Mouse (Mus musculus): ENCODE results near the gene Fcgr2b. TPM values are rescaled to one million over a fixed set of nuclear protein-coding genes. Genes with fewer than 3 reads are reported as not detected.
"Not testable (repeated sequence)": the region's sequence is repeated elsewhere in the genome, so short reads cannot be mapped to it uniquely, and the experiment has no call there.

Fcgr2b gene
- 1 to 10 TPM; 7.6 to 8.3 TPM for total RNA-seq (2021)
- 4.0 and 4.2 TPM in 2 replicates for polyA plus RNA-seq (2012; rRNA removed)
- long read RNA-seq, partial matches to known transcripts, result 0 of 5 reads
- long read RNA-seq, other reads (novel, unspliced or antisense), result 0 of 5 reads

DNA sequence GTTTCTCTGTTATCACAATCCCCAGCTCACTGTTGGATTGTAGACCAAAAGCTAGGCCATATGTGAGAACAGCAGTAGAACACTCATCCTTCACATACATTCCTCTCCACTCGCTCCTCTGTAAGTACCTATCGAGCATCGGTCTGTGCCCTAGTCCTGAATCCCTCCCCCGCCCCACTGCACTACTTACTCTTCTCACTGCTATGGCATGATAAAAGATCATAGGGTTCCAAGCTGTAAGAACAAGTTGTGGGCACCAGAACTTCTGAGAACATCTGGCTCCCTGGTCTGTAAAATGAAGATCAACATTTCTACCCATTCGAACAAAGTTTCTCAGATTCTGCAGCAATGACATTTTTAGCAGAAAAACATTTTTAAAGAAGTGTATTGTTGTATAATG lies at the start of gene Fcgr2b:
Gene Fcgr2b, minus strand, starts transcription at position 101 of the 400 bp plus-strand sequence.
- no peak for DNase-seq

DNA sequence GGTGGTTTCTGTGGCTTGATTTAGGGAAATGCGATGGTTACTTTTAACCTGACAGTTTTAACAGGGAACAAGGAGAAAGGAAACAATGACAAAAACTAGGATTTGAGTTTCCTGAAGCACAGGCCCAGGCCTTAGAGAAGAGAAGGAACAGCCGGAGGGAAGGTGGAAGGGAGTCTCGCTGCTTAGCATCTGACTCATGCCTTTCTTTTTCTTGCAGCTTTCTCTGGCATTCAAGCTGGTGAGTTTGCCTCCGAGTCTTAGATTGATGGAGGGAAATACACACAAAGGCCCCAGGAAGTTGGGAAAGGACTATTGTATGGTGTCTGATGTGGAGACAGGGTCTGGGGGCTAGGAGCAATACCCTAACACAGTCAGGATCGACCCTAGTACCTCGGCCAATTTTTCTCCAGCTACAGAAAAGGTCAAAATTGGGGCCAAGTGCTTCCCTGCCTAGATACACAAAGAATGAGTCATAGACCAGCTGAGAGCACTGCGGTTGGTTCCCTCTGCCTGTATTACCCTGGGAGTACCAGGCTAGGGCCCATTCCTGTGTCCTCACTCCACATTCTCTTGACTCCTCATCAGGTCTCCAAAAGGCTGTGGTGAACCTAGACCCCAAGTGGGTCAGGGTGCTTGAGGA lies 43.1 kb upstream of the Fcgr2b start:
- DNase-seq, result peak; percentile 69

DNA sequence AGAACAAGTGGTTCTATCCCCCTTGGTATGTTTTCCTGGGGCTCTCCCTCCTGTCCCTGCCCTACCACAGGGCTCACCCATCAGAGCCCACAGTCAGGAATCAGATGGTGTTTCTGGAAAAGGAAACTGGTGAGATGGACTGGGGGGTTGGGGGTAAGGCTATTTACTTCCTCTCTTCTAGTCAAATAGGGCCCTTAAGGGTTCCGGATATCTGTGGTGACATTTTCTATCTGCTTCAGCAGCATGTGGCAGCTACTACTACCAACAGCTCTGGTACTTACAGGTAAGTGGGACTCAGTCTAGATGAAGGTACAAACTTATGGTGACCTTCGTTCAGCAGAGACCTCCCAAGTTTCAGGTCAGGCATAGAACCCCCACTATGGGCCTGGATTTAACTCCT lies 42.4 kb upstream of the Fcgr2b start, which contains the start of gene Fcgr4:
Gene Fcgr4, plus strand, starts transcription at position 184 of the 400 bp plus-strand sequence.
- DNase-seq, result no peak

DNA sequence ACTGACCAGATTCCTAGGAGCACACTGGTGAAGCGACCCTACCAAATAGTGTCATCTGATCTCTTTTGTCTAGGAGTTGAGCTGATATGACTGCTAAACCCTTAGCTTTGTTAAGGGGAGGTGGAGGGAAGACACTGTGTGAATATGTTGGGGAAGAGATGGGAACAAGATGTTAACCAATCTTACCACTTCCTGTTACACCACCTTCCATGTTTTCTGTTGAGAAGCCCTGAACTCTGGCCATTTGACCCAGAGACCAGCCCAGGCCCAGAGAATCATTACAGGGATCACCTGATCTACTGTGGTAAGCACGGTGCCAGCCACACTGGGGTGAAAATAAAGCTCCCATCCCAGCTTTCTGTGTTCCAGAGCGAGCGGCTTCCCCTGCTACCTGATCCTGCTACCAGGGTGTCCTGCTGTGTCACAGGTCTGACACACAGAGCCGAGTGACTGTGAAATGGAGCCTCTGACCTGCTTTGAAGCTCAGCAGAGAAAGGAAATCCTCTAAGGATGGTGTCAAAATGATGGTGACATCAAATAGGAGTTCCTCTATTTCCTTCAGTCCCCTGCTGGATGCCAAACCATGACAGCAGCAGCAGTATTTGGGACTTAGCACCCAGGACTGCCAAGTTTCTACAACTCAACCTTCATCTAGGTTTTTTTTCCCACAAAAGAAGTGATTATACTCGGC lies 41.3 kb upstream of the Fcgr2b start:
- no peak for DNase-seq

GRCm38 (mm10) chr1:171016676-171017356 lies 40.5 kb upstream of the Fcgr2b start:
- peak; percentile 45 for DNase-seq

GRCm38 (mm10) chr1:171011733-171012132 lies 35.4 kb upstream of the Fcgr2b start:
- DNase-seq, result no peak

GRCm38 (mm10) chr1:171006905-171007304 lies 30.6 kb upstream of the Fcgr2b start:
- no peak for DNase-seq

GRCm38 (mm10) chr1:171006335-171006734 lies 30.0 kb upstream of the Fcgr2b start:
- DNase-seq, result no peak

DNA sequence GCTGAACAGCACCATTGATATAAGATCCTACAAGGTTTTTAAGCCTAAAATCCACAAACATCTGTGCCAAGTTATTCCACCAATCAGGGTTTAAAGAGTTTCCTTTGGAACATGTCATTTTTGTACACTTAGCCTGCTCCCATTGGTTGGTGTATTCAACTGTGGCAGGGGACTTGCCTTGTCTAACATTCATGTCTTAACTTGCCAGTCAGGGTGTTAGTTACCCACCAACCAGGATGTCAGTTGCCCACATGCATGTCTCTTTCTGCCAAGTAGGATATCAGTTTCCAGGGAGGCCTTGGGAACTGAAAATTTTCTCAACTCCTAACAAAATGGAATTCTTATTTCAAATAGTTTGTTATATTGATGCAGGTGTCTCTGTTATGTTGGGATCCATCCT lies 29.2 kb upstream of the Fcgr2b start:
- DNase-seq, result no peak

- no peak for DNase-seq
Observed at GRCm38 (mm10) chr1:171005081-171005480, 28.7 kb upstream of the Fcgr2b start.

DNA sequence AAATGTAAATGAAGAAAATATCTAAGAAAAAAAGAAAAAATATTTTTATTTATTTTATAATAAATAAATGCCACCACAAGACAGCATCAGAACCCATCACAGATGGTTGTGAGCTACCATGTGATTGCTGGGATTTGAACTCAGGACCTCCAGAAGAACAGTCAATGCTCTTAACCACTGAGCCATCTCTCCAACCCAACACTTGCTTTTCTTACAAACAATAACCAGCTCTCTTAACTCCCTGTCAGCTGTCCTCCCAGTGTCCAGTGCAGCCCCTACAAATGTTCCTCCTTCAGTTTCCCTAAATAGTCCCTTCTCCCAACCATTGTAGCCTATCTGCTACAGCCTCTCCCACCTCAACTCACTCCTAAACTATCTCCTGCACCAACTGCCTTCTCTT lies 23.5 kb upstream of the Fcgr2b start:
- no peak for DNase-seq

GRCm38 (mm10) chr1:170997756-170998655 lies 21.7 kb upstream of the Fcgr2b start:
- DNase-seq, result peak; percentile 52

- DNase-seq, result peak; percentile 82
Observed at GRCm38 (mm10) chr1:170996753-170997152, 20.4 kb upstream of the Fcgr2b start.

- DNase-seq, result no peak
Observed at GRCm38 (mm10) chr1:170996034-170996433, 19.7 kb upstream of the Fcgr2b start.

DNA sequence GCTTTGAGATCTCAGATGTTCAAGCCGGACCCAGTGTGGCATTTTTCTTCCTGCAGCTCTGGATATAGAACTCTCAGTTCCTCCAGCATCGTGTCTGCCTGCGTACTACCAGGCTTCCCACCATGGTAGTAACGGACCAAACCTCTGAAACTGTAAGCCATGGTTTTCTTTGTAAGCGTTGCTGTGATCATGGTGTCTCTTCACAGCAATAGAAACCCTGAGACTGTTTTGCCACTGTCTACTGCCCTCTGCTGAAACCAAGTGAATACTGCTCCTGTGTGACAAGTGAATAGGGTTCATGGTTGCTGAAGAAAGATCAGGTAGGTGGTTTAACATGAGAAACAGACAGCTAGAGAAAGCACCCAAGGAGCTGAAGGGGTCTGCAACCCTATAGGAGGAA lies 16.2 kb upstream of the Fcgr2b start:
- DNase-seq, result peak; percentile 46

- peak; percentile 56 for DNase-seq
Observed at GRCm38 (mm10) chr1:170989656-170990055, 13.3 kb upstream of the Fcgr2b start.

GRCm38 (mm10) chr1:170985861-170986260 lies 9.5 kb upstream of the Fcgr2b start:
- no peak for DNase-seq

- no peak for DNase-seq
Observed at GRCm38 (mm10) chr1:170985092-170985491, 8.7 kb upstream of the Fcgr2b start.

DNA sequence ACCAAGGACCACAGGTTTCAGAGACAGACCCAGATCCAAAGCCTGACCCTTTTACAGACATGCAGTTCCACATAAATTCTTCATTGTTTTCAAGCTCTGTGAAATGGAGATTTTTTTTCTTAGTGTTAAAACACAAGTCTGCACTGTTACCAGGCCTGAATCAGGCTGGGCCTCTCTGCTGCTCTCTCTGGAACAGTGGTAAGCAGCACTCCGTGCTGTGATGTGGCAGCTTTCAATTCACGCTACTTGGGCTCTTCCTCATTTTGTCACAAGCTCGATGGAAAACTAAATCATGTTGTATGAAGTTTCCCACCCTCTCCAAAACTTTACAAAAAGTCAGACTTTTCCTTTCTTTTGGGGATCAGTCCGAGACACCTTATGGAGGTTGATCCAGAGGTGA lies 6.7 kb upstream of the Fcgr2b start:
- DNase-seq, result no peak

- no peak for DNase-seq
Observed at GRCm38 (mm10) chr1:170982301-170982700, 6.0 kb upstream of the Fcgr2b start.

GRCm38 (mm10) chr1:170981679-170982078 lies 5.3 kb upstream of the Fcgr2b start:
- not testable (repeated sequence) for DNase-seq

GRCm38 (mm10) chr1:170978601-170979000 lies 2.3 kb upstream of the Fcgr2b start:
- no peak for DNase-seq

All from adrenal gland, adult 2 months (tissue).